Mouse (Mus musculus) brain, embryonic 18.5 days (tissue): Measurements from ENCODE around the gene Siglecf.
"Not testable (repeated sequence)": the region's sequence is repeated elsewhere in the genome, so short reads cannot be mapped to it uniquely, and the experiment has no call there.

ENCODE experiments used
- DNase-seq: peaks from one replicate; pipeline ENCODE4 v3.0.0-alpha.2; 2012; ENCODE audit warnings: low read depth, low spot score

Siglecf gene

DNA sequence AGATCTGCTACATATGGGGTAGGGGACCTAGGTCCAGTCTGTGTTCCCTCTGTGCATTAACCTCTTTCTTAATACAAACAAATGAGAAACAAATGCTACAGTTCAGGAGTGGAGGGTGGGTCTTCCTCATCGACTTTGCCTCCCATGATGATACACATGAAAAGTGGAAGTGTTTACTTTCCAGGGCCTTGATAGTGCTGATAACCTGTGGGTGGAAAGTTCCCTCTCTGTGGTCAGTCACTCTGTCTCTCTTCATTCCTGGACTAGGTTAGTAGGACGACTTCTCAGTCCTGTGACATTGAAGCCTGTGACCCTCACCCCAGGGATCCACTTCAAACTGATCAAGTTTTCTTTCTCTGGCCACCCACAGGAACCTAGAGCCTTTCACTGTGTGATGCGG is at the start of gene Siglecf:
Siglecf (plus strand) TSS at position 188 of the 400 bp plus-strand sequence.
- no peak for DNase-seq

DNA sequence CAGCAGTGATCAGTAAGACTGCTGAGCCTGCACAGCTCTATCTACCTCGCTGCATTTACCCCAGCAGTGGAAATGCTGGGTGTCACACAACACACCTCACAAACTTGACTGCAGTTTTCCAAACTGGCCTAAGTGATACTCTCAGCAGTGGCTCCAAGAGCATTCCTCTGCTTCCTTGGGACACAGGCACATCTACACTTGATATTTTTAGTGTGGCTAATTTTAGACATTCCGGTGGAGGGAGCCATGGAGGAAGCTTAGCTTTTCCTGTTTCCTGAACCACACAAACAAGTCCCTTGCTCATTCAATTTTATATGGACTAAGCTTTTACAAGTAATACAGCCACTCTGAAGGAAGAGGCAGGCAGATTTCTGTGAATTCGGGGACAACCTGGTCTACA is 45.9 kb upstream of the Siglecf start:
- no peak for DNase-seq

DNA sequence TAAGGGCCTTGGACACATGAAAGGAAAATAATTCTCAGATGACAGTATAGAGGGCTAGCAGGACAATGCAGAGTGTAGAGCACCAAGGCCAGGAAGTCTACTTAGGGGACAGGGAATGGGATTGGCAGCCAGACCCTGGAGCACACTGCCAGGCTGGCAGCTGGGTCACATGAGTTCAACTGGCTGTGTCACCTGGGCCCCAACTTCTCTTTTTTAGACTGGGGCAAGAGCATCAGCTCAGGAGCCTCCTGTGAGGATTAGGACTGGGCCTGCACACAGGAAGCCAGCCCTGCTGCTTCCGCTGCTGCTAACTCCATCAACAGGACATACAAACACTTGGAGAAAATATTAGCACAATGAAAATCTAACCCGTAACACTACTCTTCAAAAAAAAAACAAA is 42.1 kb upstream of the Siglecf start:
- no peak for DNase-seq

DNA sequence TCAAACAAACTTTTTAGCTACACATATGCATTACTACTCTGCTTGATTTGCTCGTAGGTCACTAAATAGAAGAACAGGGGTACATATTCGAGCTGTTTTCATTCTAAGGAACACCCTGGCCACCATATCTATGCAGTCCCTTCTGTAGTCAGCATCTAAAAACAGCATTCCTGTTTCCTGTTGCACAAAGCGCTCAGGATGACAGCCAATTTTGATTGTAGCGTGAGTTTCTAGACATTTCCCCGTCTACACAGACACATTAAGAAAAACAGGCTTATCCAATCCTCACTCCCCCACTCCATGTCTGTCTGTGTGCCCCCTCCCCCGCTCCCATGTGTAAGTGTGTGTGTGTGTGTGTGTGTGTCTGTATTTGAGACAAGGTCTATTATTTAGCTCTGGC is 39.5 kb upstream of the Siglecf start:
- no peak for DNase-seq

DNA sequence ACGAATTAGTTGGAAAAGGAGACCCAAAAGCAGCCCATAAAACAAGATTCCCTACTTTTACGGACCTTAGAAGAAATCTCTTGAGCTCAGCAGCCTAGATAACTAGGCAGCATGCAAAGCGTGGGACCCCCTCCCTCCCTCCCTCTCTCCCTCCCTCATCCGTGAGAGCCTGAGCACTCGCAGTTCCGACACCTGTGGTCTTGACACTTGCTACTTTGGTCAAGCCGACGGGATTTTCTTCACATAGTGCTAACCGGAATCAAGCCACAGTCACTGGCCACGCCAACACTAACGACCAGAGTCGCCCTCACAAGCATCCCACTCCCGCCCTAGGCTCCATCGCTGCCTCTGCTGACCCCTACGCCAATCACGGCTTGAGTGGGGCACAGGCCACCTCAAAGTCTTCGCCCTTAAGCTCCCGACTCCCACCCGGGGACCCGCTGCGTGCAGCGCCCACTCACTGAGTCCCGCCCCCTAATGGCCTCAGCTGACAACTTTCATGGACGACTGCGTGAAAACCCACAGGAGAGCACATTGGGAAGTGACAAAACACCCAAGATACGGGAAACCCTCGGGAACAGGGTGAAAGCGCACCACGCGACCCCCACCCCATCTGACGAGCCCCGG is 38.6 kb upstream of the Siglecf start:
- DNase-seq = no peak

DNA sequence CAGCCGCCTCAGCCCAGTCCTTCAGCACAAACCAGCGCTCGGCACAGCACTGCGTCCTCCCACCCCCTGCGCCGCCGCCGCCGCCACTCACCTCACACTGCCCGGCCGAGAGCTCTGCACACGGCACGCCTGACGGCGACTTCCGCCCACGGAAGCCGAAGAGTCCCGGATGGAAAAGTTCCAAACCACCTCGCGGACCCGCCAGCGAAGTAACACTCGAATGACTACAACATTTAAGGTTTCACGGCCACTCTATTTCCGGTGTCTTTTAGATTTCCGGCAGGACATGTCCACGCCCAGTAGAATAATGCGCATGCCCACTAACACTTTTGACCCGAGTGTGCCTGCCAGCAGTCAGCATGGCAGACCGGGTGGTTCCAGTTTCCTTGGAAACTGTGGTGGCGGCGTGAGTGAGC is 38.1 kb upstream of the Siglecf start, which contains the start of gene Zfp715:
Zfp715 (minus strand) TSS at position 282 of the 416 bp plus-strand sequence.
- peak; percentile 91 for DNase-seq

DNA sequence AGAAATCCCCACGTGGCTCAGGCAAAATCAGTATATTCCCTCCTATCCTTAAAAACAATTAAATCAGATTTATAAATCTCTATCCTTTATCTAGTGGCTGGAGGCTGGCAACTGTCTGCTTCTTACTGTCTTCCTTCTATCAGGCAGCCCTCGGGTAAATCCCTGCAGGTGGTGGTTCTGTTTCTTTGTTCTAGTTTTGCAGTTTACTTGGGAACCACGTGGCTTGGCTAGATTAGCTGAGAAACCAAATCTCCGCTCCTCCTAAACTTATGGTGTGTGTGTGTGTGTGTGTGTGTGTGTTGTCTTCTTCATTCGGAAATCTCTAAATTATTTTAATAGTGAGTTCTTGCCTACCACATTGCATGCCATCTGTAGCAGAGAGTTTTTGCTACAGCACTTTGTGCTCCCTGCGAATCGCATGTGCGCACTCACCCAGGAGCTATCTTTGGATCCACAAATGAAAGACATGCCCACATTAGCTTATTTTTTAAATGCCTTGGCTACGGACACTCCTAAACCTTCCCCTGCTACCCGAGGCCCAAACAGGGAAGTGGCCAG is 24.8 kb upstream of the Siglecf start:
- DNase-seq = no peak

DNA sequence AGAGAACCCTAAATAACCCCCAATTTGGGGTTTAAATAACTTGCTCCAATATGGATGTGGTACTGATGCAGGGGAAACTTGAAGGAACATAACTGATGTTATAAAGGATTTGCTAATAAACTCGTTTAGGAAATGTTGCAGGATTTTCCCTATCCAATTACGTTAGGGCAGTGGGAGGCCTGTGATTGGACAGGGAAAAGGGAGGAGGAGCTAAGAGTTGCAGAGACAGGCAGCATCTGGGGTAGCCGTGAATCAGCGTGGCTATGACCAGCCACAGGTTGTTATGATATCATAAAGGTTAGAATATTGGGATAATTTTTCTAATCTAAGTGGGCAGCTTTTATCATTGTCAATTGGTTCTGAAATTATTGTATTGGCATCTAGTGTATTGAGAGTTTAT is 23.0 kb upstream of the Siglecf start:
- DNase-seq = no peak

DNA sequence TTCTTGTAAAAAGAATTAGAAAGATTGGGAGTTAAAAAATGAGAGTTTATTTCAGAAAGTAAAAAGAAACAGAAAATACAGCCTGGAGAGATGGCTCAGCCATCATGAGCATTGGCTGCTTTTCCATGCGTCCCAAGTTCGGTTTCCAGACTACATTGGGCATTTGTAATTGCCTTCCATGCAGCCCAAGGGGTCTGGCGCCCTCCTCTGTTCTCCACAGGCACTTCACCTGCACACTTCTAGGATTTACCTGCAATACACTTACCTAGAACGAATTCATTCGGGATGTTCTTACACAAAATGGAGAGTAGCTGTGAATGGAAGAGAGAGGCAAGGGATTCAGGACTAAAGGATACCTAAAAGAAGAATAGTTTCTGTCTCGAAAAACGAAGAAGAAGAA is 17.9 kb upstream of the Siglecf start:
- DNase-seq = no peak

DNA sequence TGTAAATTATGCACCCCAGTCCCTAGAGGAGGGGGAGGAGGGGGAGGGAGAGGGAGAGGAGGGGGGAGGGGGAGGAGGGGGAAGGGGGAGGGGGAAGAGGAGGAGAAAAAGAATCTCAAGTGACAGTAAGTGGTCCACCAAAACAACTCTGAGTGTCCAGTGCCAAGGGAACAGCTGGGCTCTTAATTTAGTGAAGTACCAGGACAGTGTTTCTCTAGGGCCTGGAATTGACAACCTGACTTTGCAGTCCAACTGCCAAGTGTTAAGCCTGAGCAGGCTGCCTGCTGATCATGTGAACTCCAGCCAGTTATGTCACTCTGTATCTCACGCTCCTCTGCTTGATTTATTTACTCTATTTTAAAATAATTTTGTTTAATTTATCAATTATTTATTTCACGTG is 17.2 kb upstream of the Siglecf start:
- DNase-seq = no peak

DNA sequence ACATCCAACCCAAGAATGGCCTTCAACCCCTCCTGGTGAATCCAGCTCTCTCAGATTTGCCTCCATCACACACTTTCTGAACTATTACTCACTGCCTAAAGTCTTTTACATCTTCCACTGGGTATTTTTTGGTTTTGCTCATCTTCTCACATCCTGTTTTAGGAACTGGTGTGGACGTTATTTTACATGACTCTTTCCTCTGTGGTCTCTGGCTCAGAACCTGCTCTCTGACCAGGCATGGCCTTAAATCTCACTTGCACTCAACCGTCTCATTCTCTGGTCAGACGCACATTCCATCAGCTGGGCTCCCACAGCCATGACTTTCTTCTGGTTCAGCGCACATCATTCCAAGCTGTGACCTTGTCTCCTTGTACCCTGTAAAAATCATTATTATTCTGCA is 10.4 kb upstream of the Siglecf start:
- no peak for DNase-seq

DNA sequence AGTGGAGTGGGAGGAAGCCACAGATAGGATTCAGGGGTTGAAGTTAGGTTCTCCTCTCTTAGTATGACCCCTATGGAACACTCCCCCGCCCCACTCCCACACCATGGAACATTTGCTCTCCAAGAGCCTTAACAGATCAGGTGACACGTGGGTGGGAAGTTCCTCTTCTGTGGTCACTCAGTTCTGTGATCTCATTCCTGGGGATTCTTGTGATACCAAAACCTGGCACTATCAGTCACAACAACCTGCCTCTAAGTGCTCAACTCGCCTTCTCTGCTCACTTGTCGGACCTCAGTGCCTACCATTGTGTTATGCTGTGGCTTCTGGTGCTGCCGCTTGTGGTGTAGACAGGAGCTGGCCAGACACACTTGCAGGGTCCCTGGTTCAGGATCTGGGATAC is 8.0 kb upstream of the Siglecf start:
- DNase-seq = no peak

DNA sequence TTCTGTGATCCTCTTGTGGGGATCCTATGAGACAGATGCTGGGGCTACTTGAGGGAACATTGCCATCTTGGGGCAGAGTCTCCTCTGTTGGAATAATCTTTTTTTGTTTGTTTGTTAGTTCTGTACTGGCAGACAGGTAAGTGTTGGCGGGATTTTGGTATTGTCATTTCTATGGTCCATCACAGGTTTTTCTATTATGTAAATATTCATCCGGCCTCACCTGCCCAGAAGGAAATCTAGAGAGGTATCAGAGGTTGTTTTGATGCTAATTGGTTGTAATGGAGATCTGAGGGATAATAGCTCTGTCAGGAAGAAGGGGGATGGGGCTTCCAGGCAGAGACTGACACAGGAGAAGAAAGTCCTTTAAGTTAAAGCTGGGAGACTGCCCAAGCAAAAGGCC is 7.1 kb upstream of the Siglecf start:
- DNase-seq = no peak

DNA sequence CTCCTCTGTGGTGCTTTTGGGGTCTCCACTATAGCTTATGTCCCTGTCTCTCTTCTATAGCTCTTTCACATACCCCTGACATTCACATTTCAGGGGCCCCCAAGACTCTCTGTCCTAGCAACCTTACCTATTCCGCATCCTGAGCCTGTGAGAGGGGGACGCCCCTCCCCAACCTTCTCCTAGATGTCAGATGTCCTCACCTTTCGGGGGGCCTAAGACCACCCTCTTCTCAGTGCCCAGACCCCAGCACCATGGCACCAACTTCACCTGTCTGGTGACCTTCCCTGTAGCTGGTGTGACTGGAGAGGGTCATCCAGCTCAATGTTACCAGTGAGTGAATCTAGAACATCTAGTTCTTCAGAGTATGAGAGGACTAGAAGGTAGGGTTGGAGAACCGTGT is 6.7 kb upstream of the Siglecf start:
- DNase-seq = no peak

DNA sequence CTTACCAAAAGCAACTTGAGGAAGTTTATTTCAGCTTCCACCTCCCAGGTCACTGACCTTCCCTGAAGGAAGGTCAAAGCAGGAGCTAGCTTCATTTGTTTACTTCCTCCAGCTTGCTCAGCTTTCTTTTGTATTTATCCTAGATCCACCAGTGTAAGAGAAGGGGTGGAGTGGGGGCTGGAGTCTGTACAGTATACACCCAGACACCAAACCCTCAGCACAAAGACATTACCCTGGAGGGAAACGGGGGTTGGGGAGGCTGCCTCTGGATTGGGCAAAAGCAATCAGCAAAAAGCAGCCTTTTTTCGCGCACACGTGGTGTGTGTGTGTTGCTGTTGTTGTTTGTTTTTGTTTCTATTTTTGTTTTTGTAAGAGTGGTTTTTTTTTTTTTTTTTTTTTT is 5.0 kb upstream of the Siglecf start:
- no peak for DNase-seq

DNA sequence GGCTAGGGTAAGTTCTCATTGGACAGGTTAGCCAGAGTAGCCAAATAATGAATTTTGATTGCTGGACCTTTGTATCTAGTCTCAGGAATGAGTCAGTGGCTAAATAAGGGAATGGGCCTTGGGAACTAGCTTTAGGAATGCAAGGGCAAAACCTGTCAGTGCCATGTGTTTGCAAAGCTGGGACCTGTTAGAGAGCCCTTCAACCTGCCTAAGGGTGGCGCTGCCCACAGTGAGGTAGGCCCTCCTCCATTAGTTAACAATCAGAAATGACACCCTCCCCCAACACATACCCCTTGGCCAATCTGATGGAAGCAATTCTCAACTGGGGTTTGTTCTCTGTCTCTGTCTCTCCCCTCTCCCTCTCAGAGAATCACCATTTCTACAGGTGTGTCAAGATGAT is 4.6 kb upstream of the Siglecf start:
- DNase-seq = no peak

DNA sequence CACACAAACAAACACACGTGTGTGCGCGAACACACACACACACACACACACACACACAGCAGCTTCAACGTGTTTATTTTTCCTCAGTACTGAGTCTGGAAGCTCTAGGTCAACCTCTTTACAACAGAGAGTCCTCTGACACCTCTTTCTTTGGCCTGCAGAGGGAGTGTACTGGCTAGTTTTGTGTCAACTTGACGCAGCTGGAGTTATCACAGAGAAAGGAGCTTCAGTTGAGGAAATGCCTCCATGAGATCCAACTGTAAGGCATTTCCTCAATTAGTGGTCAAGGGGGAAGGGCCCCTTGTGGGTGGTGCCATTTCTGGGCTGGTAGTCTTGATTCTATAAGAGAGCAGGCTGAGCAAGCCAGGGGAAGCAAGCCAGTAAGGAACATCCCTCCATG is 1.5 kb upstream of the Siglecf start:
- DNase-seq = not testable (repeated sequence)

DNA sequence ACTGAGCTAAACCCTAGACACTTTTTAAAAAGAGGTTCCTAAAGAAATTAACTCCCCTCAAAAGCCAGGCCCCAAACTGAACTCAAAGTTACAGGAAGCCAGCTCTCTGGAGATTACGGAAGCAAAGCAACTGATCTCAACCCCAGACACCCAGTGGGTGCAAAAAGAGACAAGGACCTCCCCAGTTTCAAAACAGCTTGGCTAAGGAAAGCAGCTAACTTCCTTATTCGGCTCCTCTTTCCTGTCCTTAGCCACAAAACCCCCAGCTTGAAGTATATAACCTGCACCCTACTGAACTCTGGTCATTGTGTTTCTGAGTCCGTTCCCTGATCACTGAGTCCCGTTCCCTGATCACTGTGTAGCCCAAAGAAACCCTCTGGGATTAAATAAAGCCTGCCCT is 2.0 kb downstream of the Siglecf start:
- DNase-seq = no peak

DNA sequence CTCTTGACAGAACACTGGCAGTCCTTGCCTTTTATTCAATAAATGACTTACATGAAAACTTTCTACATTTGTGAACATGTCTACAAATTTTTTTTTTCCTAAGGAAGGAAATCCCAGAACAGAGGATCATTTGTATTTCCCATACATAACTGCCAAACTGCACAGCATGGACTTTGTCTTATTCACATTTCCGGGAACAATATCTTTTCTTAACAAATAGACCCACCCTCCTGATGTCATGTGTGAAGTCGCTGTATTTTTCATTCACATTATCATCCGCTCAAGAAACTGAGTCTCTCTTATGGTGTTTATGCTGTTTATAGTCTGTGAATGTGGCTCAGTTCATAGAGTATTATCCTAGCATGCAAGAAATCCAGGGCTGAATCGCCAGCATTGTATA is 2.6 kb downstream of the Siglecf start:
- DNase-seq = no peak

DNA sequence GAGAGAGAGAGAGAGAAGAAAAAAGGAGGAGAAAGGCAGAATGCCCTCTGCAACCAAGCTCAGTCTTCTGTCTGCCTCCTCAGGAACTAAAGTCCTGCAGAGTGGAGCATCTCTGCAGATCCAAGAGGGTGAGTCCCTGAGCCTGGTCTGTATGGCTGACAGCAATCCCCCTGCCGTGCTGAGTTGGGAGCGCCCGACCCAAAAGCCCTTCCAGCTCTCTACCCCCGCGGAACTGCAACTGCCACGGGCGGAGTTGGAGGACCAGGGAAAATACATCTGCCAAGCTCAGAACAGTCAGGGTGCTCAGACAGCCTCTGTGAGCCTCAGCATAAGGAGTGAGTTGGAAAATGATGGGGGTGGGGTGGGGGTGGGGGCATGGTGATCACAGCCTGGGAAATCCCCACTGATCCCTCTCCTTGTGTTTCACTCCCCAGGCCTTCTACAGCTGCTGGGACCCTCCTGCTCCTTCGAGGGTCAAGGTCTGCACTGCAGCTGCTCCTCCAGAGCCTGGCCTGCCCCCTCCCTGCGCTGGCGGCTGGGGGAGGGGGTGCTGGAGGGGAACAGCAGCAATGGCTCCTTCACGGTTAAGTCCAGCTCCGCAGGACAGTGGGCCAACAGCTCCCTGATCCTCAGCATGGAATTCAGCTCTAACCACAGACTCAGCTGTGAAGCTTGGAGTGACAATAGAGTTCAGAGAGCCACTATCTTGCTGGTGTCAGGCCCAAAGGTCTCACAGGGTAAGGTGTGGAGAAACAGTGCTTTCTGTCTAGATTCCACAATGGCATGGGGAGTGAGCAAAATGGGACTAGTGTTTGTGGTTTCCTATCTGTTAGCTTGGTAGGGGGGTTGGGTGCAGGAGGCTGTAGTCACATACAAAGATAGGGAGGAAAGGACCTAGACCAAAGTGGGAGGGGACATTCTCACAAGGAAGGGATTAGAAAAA is 4.0 kb downstream of the Siglecf start:
- no peak for DNase-seq

DNA sequence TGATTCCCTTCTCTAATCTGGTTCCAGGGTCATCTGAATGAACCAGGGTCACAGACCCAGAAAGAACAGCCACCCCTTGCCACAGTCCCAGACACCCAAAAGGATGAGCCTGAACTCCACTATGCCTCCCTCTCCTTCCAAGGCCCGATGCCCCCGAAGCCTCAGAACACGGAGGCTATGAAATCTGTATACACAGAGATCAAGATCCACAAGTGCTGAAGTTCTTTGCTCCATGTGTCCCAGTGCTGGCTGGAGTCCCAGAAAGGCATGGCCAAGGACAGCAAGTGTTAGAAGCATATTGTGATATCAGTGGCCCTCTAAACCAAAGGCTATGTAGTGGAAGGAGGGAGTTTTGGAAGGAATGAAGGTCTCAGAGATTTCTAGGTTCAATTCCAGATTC is 7.4 kb downstream of the Siglecf start:
- DNase-seq = no peak

DNA sequence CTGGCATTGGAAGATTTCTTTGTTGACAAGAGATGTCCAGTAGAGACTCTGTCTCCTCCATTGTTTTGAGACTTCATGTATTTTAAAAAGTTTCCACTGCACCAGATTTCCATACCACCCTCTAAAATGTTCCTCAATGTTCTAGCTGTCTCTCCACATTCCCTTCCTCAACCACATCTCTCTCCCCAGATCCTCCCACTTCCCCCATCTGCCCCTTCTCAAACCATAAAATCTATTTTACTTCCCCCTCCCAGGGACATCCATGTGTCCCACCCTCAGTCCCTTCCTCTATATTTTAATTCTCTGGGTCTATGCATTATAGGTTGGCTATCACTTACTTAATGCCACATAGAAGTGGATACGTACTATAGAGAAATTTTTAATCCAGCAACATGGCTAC is 10.3 kb downstream of the Siglecf start:
- no peak for DNase-seq

DNA sequence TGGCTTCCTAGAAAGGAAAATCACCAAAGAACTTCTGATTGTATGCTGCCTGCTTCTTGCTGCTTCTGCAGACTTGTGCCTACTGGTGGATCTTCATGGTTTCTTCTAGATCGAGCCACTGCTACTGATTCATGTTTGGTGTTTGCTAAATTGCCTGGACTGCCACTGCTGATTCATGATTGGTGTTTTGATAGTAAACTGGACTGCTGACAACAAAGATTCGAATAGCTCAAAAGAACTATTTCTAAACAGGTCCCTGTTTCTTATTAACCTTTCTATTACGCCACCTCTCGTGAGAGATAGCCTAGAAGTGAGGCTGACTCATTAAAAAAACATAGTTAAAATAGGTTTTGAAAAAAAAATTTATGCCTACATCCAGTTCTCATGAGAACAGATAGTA is 10.9 kb downstream of the Siglecf start:
- DNase-seq = no peak
